Mouse (Mus musculus) midbrain, embryonic 13.5 days (tissue): ENCODE measurements at regions not wholly inside any gene's neighbourhood (a gene's known extent, or its start where the extent isn't known, plus 50 kb on each side); places are given as distances from the start of the nearest gene placed in this dataset.

ENCODE experiments used
- ATAC-seq: fragments of 200-750 bp; cut with Nextera tagmentation; 2 replicates; pipeline ENCODE4 v1.8.0; 2017; ENCODE audit warnings: mild to moderate bottlenecking, moderate TSS enrichment, moderate library complexity
- H3K27ac ChIP-seq: fragments of 300-500 bp; sonication (generic); 2 replicates; pipeline ENCODE4 v1.5.1; 2015; ENCODE audit warnings: inconsistent platforms, mild to moderate bottlenecking, moderate library complexity
- H3K27me3 ChIP-seq: fragments of 300-500 bp; sonication (generic); 2 replicates; pipeline ENCODE4 v1.6.1; 2015; ENCODE audit warnings: mild to moderate bottlenecking, inconsistent platforms
- H3K36me3 ChIP-seq: fragments of 300-500 bp; sonication (generic); 2 replicates; pipeline ENCODE4 v1.6.1; 2015; ENCODE audit warnings: mild to moderate bottlenecking, inconsistent platforms
- H3K4me1 ChIP-seq: fragments of 300-500 bp; sonication (generic); replicated peaks from 2 replicates; pipeline ENCODE4 v1.6.1; 2015; ENCODE audit warnings: inconsistent platforms
- H3K4me2 ChIP-seq: fragments of 300-500 bp; sonication (generic); replicated peaks from 2 replicates; pipeline ENCODE4 v1.6.1; 2015; ENCODE audit warnings: moderate library complexity, mild to moderate bottlenecking, inconsistent platforms
- H3K4me3 ChIP-seq: fragments of 300-500 bp; sonication (generic); replicated peaks from 2 replicates; pipeline ENCODE4 v1.5.1; 2015; ENCODE audit warnings: mild to moderate bottlenecking, inconsistent platforms
- H3K9ac ChIP-seq: fragments of 300-500 bp; sonication (generic); replicated peaks from 2 replicates; pipeline ENCODE4 v1.6.1; 2015; ENCODE audit warnings: mild to moderate bottlenecking, inconsistent platforms
- H3K9me3 ChIP-seq: fragments of 300-500 bp; sonication (generic); 2 replicates; pipeline ENCODE4 v1.6.1; 2016; ENCODE audit warnings: mild to moderate bottlenecking, inconsistent platforms
- WGBS: fragments of 180-500 bp; shearing (Covaris S2); methylation state at CpG from one replicate; pipeline ENCODE4 v1.1.7; 2015; 5-methylcytosine and 5-hydroxymethylcytosine counted together

GRCm38 (mm10) chr6:71057209-71057858 is 86.9 kb downstream of the Thnsl2 start:
- no peaks in the 10 kb centered on the region for H3K4me1 ChIP-seq
- no peak overlapping the region for H3K4me2 ChIP-seq
- H3K4me3 ChIP-seq = no peak overlapping the region
- no peak overlapping the region for H3K27ac ChIP-seq
- peak; percentile 65; the same call in 1 of the 2 replicates for ATAC-seq
- peaks cover 12% of the 10 kb centered on the region for H3K27me3 ChIP-seq
- WGBS = 43% methylated on average over 6 of the region's 6 CpGs
- no peaks in the 10 kb centered on the region for H3K36me3 ChIP-seq
- no peak overlapping the region for H3K9ac ChIP-seq
- H3K9me3 ChIP-seq = no peaks in the 10 kb centered on the region

- no peak overlapping the region for H3K4me2 ChIP-seq
- no peak overlapping the region for H3K27ac ChIP-seq
- H3K36me3 ChIP-seq = no peaks in the 10 kb centered on the region
- no peaks in the 10 kb centered on the region for H3K9me3 ChIP-seq
- no peak overlapping the region for H3K9ac ChIP-seq
- ATAC-seq = no peak
- 0 out of 2 replicates have a peak, but pooled peaks cover 2% of the 10 kb centered on the region for H3K27me3 ChIP-seq
- 84% methylated on average over 7 of the region's 7 CpGs for WGBS
- no peaks in the 10 kb centered on the region for H3K4me1 ChIP-seq
- no peak overlapping the region for H3K4me3 ChIP-seq
Measured at GRCm38 (mm10) chr6:71060116-71060515, 84.1 kb downstream of the Thnsl2 start.

GRCm38 (mm10) chr6:71062980-71063379 is 81.3 kb downstream of the Thnsl2 start:
- WGBS = 71% methylated on average over 4 of the region's 4 CpGs
- H3K9ac ChIP-seq = no peak overlapping the region

GRCm38 (mm10) chr6:71065428-71065827 is 78.8 kb downstream of the Thnsl2 start:
- Histone ChIP-seq H3K4me3 (no peak overlapping the region), H3K9me3 (no peaks in the 10 kb centered on the region), H3K9ac (no peak overlapping the region), H3K4me1 (no peaks in the 10 kb centered on the region), H3K27ac (no peak overlapping the region), H3K36me3 (no peaks in the 10 kb centered on the region), H3K27me3 (no peaks in the 10 kb centered on the region), H3K4me2 (no peak overlapping the region)
- WGBS = 79% methylated on average over 6 of the region's 6 CpGs
- no peak for ATAC-seq

More at GRCm38 (mm10) chr6:71062980-71063379, 81.3 kb downstream of the Thnsl2 start:
- no peak for ATAC-seq
- H3K4me3 ChIP-seq = no peak overlapping the region
- no peak overlapping the region for H3K27ac ChIP-seq
- no peaks in the 10 kb centered on the region for H3K36me3 ChIP-seq
- no peaks in the 10 kb centered on the region for H3K4me1 ChIP-seq
- no peak overlapping the region for H3K4me2 ChIP-seq
- H3K9me3 ChIP-seq = no peaks in the 10 kb centered on the region
- H3K27me3 ChIP-seq = no peaks in the 10 kb centered on the region

- no peak overlapping the region for H3K4me3 ChIP-seq
- no peaks in the 10 kb centered on the region for H3K27me3 ChIP-seq
- no peak overlapping the region for H3K4me2 ChIP-seq
- H3K4me1 ChIP-seq = no peaks in the 10 kb centered on the region
- H3K36me3 ChIP-seq = no peaks in the 10 kb centered on the region
- WGBS = 69% methylated on average over 4 of the region's 4 CpGs
- H3K9me3 ChIP-seq = no peaks in the 10 kb centered on the region
- H3K27ac ChIP-seq = no peak overlapping the region
- no peak for ATAC-seq
- no peak overlapping the region for H3K9ac ChIP-seq
Measured at GRCm38 (mm10) chr6:71069229-71069628, 75.0 kb downstream of the Thnsl2 start.

GRCm38 (mm10) chr6:71074789-71075191 is 69.4 kb downstream of the Thnsl2 start:
- no peaks in the 10 kb centered on the region for H3K36me3 ChIP-seq
- peak; percentile 68; the same call in 1 of the 2 replicates for ATAC-seq
- H3K9me3 ChIP-seq = no peaks in the 10 kb centered on the region
- no peaks in the 10 kb centered on the region for H3K27me3 ChIP-seq
- no peak overlapping the region for H3K4me3 ChIP-seq
- H3K4me1 ChIP-seq = no peaks in the 10 kb centered on the region
- WGBS = 17% methylated on average over 5 of the region's 5 CpGs
- no peak overlapping the region for H3K4me2 ChIP-seq
- H3K9ac ChIP-seq = no peak overlapping the region
- H3K27ac ChIP-seq = no peak overlapping the region
